Comparison of ENCODE assay signal across 13 mouse cellular contexts in genomic region chr15:78483311-78483710, GRCm38 (mm10).
A peak's percentile ranks its signal among the peaks of the same experiment; 100 is the strongest.
DNase-seq lines count a peak whose midpoint lies in the region.
"Had no signal": no experiment of that assay in that cellular context is flagged by ENCODE, and none has a peak within 500 bp of the region (broad histone marks: within the 10 kb centered on the region; RNA-seq: fewer than 3 reads in every experiment).

No protein-coding gene starts in this region.

- peak; percentile 17 for DNase-seq in right cerebral cortex, postnatal 25 days
- DNase-seq in right cerebral cortex, postnatal 4 days: no peak
- peak; percentile 73 for DNase-seq in cerebellum, adult 11 months
- DNase-seq in cerebellum, postnatal 14 days: peak; percentile 69 to 83
- no peak for DNase-seq in kidney, postnatal 10 days
- no peak for DNase-seq in thymus, postnatal 14 days
- DNase-seq in ovary, adult 18-20 months (ENCODE audit: low spot score): no peak
- DNase-seq: forebrain, postnatal 0 days; heart, adult 18-20 months; kidney, adult 8-10 months; lung, embryonic 14.5 days; lung, postnatal 4 days; thymus, postnatal 25 days had no signal

Comparison
In these comparisons a context has a peak if more than half of its experiments do, and no peak if none do; other contexts are left out.
1. DNase-seq: peak in right cerebral cortex, postnatal 25 days (single experiment), cerebellum, adult 11 months (single experiment) and cerebellum, postnatal 14 days (2 of 2); none in right cerebral cortex, postnatal 4 days (single experiment), kidney, postnatal 10 days (single experiment), thymus, postnatal 14 days (single experiment) and ovary, adult 18-20 months (single experiment).